Mouse (Mus musculus) T-helper 2 cell (primary cell): ENCODE results near the gene Adgrl3.

Experiments used
- in situ Hi-C: fragments of 300-600 bp; cut with MboI, MseI; formaldehyde crosslinking; loops from one replicate; pipeline ENCODE4 v1.15.1; 2025; ENCODE audit warnings: high pct_unique_total_duplicates

Gene Adgrl3

DNA sequence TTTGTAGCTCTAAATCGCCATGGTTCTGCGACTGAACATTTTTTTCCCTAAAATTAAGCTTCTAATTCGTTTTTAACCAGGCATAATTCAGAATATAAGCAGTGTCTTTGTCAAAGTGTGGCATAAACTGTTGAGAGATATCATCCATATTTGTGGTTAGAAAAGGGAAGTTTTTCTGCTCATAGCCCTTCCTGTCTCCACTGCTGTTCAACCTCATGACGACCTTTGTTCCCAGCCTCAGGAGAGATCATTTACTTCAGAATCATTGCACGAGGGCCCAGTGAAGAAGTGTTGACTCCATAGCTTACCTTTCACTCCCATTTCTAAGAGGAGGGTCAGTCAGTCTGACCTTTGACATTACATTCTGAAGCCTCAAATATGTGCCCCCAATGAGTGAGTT is 56.4 kb downstream of the Adgrl3 start:
- in situ Hi-C loops = no loop called here

DNA sequence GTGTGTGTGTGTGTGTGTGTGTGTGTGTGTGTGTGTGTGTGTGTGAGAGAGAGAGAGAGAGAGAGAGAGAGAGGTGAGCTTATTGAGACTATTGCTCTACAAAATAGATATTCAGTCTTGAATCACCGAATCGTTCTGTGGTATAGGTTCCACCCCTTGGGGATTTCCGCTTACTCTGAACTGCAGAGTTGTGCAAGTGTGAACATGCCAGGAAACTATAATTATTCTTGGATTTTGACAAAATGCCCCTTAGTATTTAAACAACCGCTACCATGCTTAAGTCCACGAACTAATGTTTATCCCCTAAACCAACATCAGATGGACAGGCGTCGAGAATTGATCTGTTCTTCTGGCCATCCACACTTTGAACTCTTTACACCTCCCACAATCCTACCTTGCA is 57.1 kb downstream of the Adgrl3 start:
- in situ Hi-C loops = no loop called here

DNA sequence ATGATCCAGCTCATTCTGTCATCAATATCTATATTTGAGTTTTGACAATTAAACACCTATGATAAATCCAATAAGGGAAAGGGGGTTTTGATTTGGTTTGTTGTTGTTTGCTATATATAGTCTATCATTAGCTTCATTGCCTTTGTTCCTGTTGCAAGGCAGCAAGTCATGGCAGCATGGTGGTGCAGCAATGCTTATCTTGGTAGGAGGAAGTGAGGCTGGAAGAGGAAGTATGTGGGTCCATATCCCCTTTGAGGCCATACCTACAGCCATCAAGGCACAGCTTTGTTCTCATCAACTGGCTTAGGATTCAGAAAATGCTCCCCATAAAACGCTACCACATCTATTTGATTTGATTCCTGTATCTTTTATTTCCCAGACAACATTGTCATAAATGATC is 58.1 kb downstream of the Adgrl3 start:
- in situ Hi-C loops = no loop called here

- in situ Hi-C loops = no loop called here
These were observed 63.9 kb downstream of the Adgrl3 start for GRCm38 (mm10) chr5:81083698-81084360.

DNA sequence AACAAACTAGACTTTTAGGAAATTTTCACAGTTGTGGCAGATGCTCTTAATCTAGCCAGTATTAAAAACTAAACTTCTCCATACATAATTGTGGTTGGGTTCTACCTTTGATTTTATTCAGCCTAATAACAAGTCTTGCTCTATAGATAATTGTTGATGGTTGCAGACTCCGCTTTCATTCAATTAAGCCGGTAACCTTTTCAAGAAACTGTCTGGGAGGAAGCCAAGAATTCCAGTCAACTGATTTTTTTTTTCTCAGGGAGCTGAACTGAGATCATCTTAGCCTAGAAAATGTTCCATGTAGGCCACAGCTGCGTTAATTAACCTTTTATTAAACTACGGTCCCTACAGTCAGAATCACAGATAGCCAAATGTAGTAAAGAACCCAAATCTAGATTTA is 65.2 kb downstream of the Adgrl3 start:
- in situ Hi-C loops = no loop called here

GRCm38 (mm10) chr5:81088667-81089066 is 68.7 kb downstream of the Adgrl3 start:
- in situ Hi-C loops = no loop called here

- in situ Hi-C loops = no loop called here
These were observed 74.7 kb downstream of the Adgrl3 start for GRCm38 (mm10) chr5:81094618-81095017.

- in situ Hi-C loops = no loop called here
These were observed 77.2 kb downstream of the Adgrl3 start for GRCm38 (mm10) chr5:81097131-81097530.

- in situ Hi-C loops = no loop called here
These were observed 87.5 kb downstream of the Adgrl3 start for GRCm38 (mm10) chr5:81107431-81107830.

- in situ Hi-C loops = no loop called here
These were observed 104.5 kb downstream of the Adgrl3 start for GRCm38 (mm10) chr5:81124483-81124882.

- in situ Hi-C loops = no loop called here
These were observed 107.7 kb downstream of the Adgrl3 start for GRCm38 (mm10) chr5:81127639-81128038.

DNA sequence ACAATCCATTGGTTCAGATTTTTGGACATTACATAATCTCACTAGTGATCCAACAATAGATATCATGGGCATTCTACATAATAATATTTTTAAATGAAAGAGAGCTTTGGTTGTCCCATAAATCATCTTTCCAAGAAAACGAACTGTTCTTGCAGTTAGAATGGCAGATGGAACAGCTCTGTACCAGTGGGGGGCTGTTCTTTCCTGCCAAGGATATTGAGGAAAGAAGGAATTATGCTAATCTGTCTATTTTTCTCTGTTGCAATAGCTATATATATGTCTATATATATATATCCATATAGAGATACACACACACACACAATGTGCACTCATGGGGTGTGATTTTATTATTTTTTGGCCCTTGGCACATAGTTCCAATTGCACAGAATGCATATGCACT is 116.5 kb downstream of the Adgrl3 start:
- in situ Hi-C loops = no loop called here

DNA sequence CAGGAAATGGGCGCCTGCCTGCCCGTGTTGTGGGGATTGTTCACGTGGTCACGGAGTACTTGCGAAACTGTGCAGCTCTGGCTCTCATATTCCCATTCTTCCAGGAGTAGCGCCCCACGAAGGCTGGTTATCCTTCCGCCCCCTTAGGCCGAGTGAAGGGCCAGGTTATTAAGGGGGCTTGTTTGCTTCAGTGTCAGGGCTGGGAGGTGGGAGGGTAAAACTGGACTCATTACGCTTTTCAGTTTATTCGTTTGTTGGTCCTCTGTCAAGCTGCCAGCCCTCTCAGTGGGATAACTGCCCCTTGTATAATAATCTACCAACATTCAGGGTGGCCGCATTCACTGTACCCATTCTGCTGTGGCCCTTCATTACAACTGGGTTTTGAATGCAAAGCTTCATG is 135.9 kb downstream of the Adgrl3 start:
- in situ Hi-C loops = no loop called here

DNA sequence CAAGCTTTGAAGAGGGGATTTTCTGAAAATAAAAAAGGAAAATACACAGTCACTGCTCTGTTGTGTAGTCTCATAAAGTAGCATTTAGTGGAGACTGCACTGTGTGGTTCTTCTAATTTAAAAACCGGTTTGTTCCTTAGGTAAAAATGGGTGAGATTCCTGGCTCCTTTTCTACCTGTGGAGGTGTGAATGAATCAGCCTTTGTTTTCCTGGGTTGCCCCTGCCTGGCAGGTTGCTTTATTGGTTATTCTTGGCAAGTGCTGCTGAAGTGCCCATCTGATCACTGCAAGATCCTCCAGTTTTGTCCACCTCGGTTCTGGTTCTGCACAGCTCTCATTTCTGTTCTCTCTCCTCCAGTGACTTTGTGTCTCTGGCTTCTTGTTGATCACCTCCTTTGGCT is 136.3 kb downstream of the Adgrl3 start:
- in situ Hi-C loops = no loop called here

- in situ Hi-C loops = no loop called here
These were observed 136.9 kb downstream of the Adgrl3 start for GRCm38 (mm10) chr5:81156796-81157195.

GRCm38 (mm10) chr5:81159013-81159412 is 139.1 kb downstream of the Adgrl3 start:
- in situ Hi-C loops = no loop called here

- in situ Hi-C loops = no loop called here
These were observed 140.5 kb downstream of the Adgrl3 start for GRCm38 (mm10) chr5:81160431-81160830.

- in situ Hi-C loops = no loop called here
These were observed 169.0 kb downstream of the Adgrl3 start for GRCm38 (mm10) chr5:81188871-81189485.

GRCm38 (mm10) chr5:81200354-81200753 is 180.4 kb downstream of the Adgrl3 start:
- in situ Hi-C loops = no loop called here

DNA sequence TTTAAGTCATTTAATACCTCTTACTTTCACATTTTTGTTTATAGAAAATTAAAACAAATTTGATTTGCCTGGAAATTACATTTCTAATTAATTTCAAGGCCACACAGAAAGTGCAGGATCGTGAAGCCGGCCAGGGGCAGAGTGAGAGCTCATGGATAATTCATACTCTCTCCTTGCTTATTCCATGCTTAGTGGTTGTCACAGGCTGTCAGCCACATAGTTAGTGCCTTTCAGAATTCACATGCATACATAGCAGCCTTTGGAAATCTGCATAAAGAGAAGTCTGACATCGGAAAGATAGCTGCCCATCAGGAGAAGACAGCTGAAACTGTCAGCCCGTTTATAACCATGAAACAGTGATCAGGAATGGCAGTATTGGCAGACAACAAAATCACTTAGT is 181.9 kb downstream of the Adgrl3 start:
- in situ Hi-C loops = no loop called here

DNA sequence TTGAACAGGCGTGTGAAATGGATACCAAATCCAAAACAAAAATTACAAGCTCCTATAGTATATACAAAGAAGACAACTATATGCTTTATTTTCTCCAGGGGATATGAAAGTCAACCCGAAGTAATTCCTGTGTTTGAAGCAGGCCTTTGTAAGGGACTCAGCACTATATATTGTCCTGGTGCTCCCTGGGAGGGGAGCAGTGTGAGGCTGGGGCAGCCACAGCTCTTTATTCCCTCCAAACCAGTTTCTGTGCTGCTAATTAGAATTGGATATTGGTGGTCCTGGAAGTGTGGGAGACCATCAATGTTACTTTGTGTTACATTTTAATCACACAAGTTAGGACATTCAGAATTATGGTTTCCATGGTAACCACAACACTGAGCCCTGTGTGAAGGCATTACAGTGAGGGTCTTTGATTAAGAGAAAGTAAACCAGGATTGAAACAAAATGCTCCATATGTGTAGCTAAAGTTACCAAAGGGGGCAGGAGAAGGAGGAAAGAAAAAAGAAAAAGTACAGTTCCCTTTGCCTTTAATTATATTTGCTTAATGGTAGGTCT is 198.6 kb downstream of the Adgrl3 start:
- in situ Hi-C loops = no loop called here

GRCm38 (mm10) chr5:81224465-81224864 is 204.5 kb downstream of the Adgrl3 start:
- in situ Hi-C loops = no loop called here

GRCm38 (mm10) chr5:81225486-81225885 is 205.5 kb downstream of the Adgrl3 start:
- in situ Hi-C loops = no loop called here
